Mouse (Mus musculus) myocyte (in vitro differentiated cells): ENCODE measurements around the gene Ppp1r35.

Source experiments
- CEBPB ChIP-seq: IDR thresholded peaks from 2 replicates; pipeline ENCODE4 v1.6.1; 2011; ENCODE audit warnings: mild to moderate bottlenecking, moderate library complexity; ENCODE audit not compliant: poor library complexity, insufficient read depth, severe bottlenecking
- MAX ChIP-seq: IDR thresholded peaks from one replicate; pipeline ENCODE4 v1.6.1; 2011; ENCODE audit warnings: low read depth, mild to moderate bottlenecking, control low read depth
- MYOD1 ChIP-seq, 3 experiments: IDR thresholded peaks; one replicate each; pipeline ENCODE4 v1.6.1; 2011; ENCODE audit warnings: control low read depth in 2 of 3, low read depth in 2 of 3, mild to moderate bottlenecking in 2 of 3, moderate library complexity in 1 of 3; ENCODE audit not compliant: insufficient read length in 2 of 3, control insufficient read depth in 1 of 3
- MYOG ChIP-seq, 3 experiments: IDR thresholded peaks; one replicate each; pipeline ENCODE4 v1.6.1; 2011; ENCODE audit warnings: control low read depth in 2 of 3, low read depth in 2 of 3, mild to moderate bottlenecking in 2 of 3; ENCODE audit not compliant: insufficient read length in 2 of 3, control insufficient read depth in 1 of 3, insufficient read depth in 1 of 3
- POLR2A ChIP-seq: IDR thresholded peaks from one replicate; pipeline ENCODE4 v1.6.1; 2011; ENCODE audit warnings: low read depth, mild to moderate bottlenecking, control low read depth, moderate library complexity; ENCODE audit not compliant: insufficient read length
- POLR2AphosphoS2 ChIP-seq: IDR thresholded peaks from one replicate; pipeline ENCODE4 v1.6.1; 2011; ENCODE audit warnings: low read depth, control low read depth; ENCODE audit not compliant: insufficient read length
- REST ChIP-seq: IDR thresholded peaks from one replicate; pipeline ENCODE4 v1.6.1; 2011; ENCODE audit warnings: mild to moderate bottlenecking, control low read depth, moderate library complexity; ENCODE audit not compliant: insufficient read depth, insufficient read length
- TCF12 ChIP-seq: IDR thresholded peaks from one replicate; pipeline ENCODE4 v1.6.1; 2011; ENCODE audit warnings: mild to moderate bottlenecking, control low read depth; ENCODE audit not compliant: poor library complexity, insufficient read depth, severe bottlenecking
- TCF3 ChIP-seq: IDR thresholded peaks from one replicate; pipeline ENCODE4 v1.6.1; 2011; ENCODE audit warnings: low read depth, control low read depth; ENCODE audit not compliant: insufficient read length
- USF1 ChIP-seq: IDR thresholded peaks from one replicate; pipeline ENCODE4 v1.6.1; 2011; ENCODE audit warnings: low read depth, mild to moderate bottlenecking, control low read depth, moderate library complexity

GRCm38 (mm10) chr5:137749196-137749836 lies 29.3 kb upstream of the Ppp1r35 start:
- TF ChIP-seq POLR2A (no peak), MYOD1 (IDR thresholded peaks at IDR 0.05; ENCODE audit: control insufficient read depth in 1 of 3, insufficient read length in 2 of 3, low read depth in 2 of 3) (no peak), POLR2AphosphoS2 (no peak), MYOG (IDR thresholded peaks at IDR 0.05; ENCODE audit: control insufficient read depth in 1 of 3, insufficient read depth in 1 of 3, insufficient read length in 2 of 3, low read depth in 2 of 3) (no peak), USF1 (no peak), TCF3 (no peak), MAX (no peak), CEBPB (no peak), TCF12 (no peak), REST (no peak)
